Comparison of ENCODE assay signal across 8 mouse cellular contexts in the genomic region with DNA sequence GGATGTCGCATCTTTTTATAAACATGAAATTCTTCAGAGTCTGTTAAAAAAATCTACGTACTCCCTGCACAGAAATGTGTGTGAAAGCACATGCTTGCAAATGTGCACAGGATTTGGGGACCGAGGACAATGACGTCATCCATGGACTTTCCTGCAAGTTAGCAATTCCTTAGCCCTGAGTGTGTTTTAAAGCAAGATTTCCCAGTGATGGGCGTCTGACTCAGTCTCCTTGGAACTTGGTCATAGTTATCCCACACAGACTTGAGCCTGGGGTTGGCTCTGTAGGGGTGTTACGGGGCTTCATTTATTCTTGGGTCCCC. TPM values are rescaled to one million over a fixed set of nuclear protein-coding genes. Genes with fewer than 3 reads are reported as not detected.
DNase-seq lines count a peak whose midpoint lies in the region; ATAC-seq and TF ChIP-seq lines count a peak whose summit lies in the region.

No protein-coding gene starts in this region.

- H3K4me2 ChIP-seq in heart, embryonic 16.5 days (ENCODE audit: low read depth, low read length), result peak overlapping the region; percentile 97
- peak overlapping the region; percentile 98 for H3K4me2 ChIP-seq in midbrain, embryonic 11.5 days

- H3K36me3 ChIP-seq in liver, adult 2 months (ENCODE audit: control insufficient read depth, insufficient read depth, low read length), result peaks cover 10% of the 10 kb centered on the region; the same call in 1 of the 2 replicates
- H3K36me3 ChIP-seq in heart, embryonic 16.5 days (ENCODE audit: control insufficient read depth, insufficient read depth), result no peaks in the 10 kb centered on the region
- no peaks in the 10 kb centered on the region for H3K36me3 ChIP-seq in midbrain, embryonic 11.5 days (ENCODE audit: control insufficient read depth, insufficient read depth, low read length)

- peaks cover 24% of the 10 kb centered on the region for H3K79me2 ChIP-seq in liver, adult 2 months (ENCODE audit: control insufficient read depth, insufficient read depth, low read length)

- peaks cover 27% of the 10 kb centered on the region for H3K4me1 ChIP-seq in liver, adult 2 months (ENCODE audit: control insufficient read depth, insufficient read depth, low read length)
- peaks cover 1% of the 10 kb centered on the region for H3K4me1 ChIP-seq in cortical plate, adult 2 months (ENCODE audit: control insufficient read depth, insufficient read depth, low read length)
- peaks cover 7% of the 10 kb centered on the region; the same call in 1 of the 2 replicates for H3K4me1 ChIP-seq in heart, embryonic 16.5 days (ENCODE audit: control insufficient read depth, insufficient read depth, low read length)
- H3K4me1 ChIP-seq in midbrain, embryonic 11.5 days (ENCODE audit: control insufficient read depth, insufficient read depth, low read length), result peaks cover 6% of the 10 kb centered on the region

- no peaks in the 10 kb centered on the region for H3K27me3 ChIP-seq in liver, adult 2 months (ENCODE audit: control insufficient read depth, insufficient read depth, low read length)
- no peaks in the 10 kb centered on the region for H3K27me3 ChIP-seq in heart, embryonic 16.5 days (ENCODE audit: control insufficient read depth, insufficient read depth, low read length)
- peaks cover 13% of the 10 kb centered on the region for H3K27me3 ChIP-seq in midbrain, embryonic 11.5 days (ENCODE audit: control insufficient read depth, insufficient read depth, low read length)

- peak overlapping the region; percentile 94 for H3K9ac ChIP-seq in liver, adult 2 months (ENCODE audit: low read depth, low read length)
- H3K9ac ChIP-seq in heart, embryonic 16.5 days (ENCODE audit: low read length), result peak overlapping the region; percentile 79; the same call in 1 of the 2 replicates
- H3K9ac ChIP-seq in midbrain, embryonic 11.5 days (ENCODE audit: low read length), result no peak overlapping the region

- H3K9me3 ChIP-seq in heart, embryonic 16.5 days (replicated peaks; ENCODE audit: control insufficient read depth, low read length), result no peaks in the 10 kb centered on the region
- no peaks in the 10 kb centered on the region for H3K9me3 ChIP-seq in midbrain, embryonic 11.5 days (ENCODE audit: control insufficient read depth, low read length)

- peak overlapping the region; percentile 84 for H3K4me3 ChIP-seq in liver, adult 2 months (ENCODE audit: insufficient read depth, low read depth, low read length)
- peak overlapping the region; percentile 82 for H3K4me3 ChIP-seq in cortical plate, adult 2 months (ENCODE audit: insufficient read depth, low read length)
- H3K4me3 ChIP-seq in heart, embryonic 16.5 days (ENCODE audit: low read length), result peak overlapping the region; percentile 69
- H3K4me3 ChIP-seq in midbrain, embryonic 11.5 days (ENCODE audit: low read depth, low read length), result no peak overlapping the region

- TF ChIP-seq CTCF in liver, adult 2 months (IDR thresholded peaks at IDR 0.05; ENCODE audit: low read depth, low read length), result no peak
- no peak for TF ChIP-seq CTCF in cortical plate, adult 2 months (IDR thresholded peaks at IDR 0.05; ENCODE audit: extremely low read depth, insufficient read depth, low read length)

- no peak for ATAC-seq in heart, embryonic 16.5 days (replicated peaks; ENCODE audit: extremely low read depth, insufficient read depth, low FRiP score)
- no peak for ATAC-seq in midbrain, embryonic 11.5 days (ENCODE audit: low FRiP score)

- peak; percentile 56 for DNase-seq in liver, adult 2 months (ENCODE audit: extremely low read depth, low read depth, low spot score)
- DNase-seq in liver, result no peak
- peak; percentile 92 for DNase-seq in midbrain, embryonic 11.5 days (ENCODE audit: low spot score, missing footprints)
- DNase-seq in thymus, postnatal 25 days, result no peak
- DNase-seq in layer of hippocampus, adult 9-11 months, result no peak
- no peak for DNase-seq in gastrocnemius, postnatal 10 days

- no peak for TF ChIP-seq POLR2A in liver, adult 2 months (IDR thresholded peaks at IDR 0.05; ENCODE audit: extremely low read depth, insufficient read depth, low read length)
- no peak for TF ChIP-seq POLR2A in cortical plate, adult 2 months (IDR thresholded peaks at IDR 0.05; ENCODE audit: extremely low read depth, insufficient read depth, low read length)

- peak overlapping the region; percentile 90 for H3K27ac ChIP-seq in liver, adult 2 months (replicated peaks; ENCODE audit: insufficient read depth, low read depth, low read length)
- H3K27ac ChIP-seq in cortical plate, adult 2 months (ENCODE audit: insufficient read depth, low read length), result no peak overlapping the region
- H3K27ac ChIP-seq in heart, embryonic 16.5 days (ENCODE audit: low read length), result no peak overlapping the region
- H3K27ac ChIP-seq in midbrain, embryonic 11.5 days (ENCODE audit: low read depth, low read length), result no peak overlapping the region

- WGBS in liver, adult 2 months, result 21% methylated on average over 6 of the region's 6 CpGs
- WGBS in heart, embryonic 16.5 days, result 45% methylated on average over 6 of the region's 6 CpGs
- 42% methylated on average over 6 of the region's 6 CpGs for WGBS in midbrain, embryonic 11.5 days

RNA-seq across cellular contexts. Expression of gene Il15ra, which starts 1.6 kb away (rescaled TPM):
- 46.6 and 59.8 TPM in 2 replicates for total RNA-seq in liver, adult 2 months (2014; rRNA removed)
- polyA plus RNA-seq in liver, adult 2 months (2012; rRNA removed), result 20.1 and 24.9 TPM in 2 replicates
- polyA plus RNA-seq in cortical plate, adult 2 months (2012; rRNA removed), result 19.0 and 21.7 TPM in 2 replicates
- polyA plus RNA-seq in heart, embryonic 16.5 days (2015; fragmentation: Nextera tagmentation; extraction: Ambion mirVana), result 16.0 and 19.2 TPM in 2 replicates
- polyA plus RNA-seq in midbrain, embryonic 11.5 days (2014; fragmentation: Nextera tagmentation; extraction: Ambion mirVana), result 0.26 and 0.87 TPM in 2 replicates
- total RNA-seq in gastrocnemius, postnatal 10 days (2021), result 10 to 100 TPM; 12.9 to 15.4 TPM

Comparison
In these comparisons a context has a peak if more than half of its experiments do, and no peak if none do; other contexts are left out.
1. DNase-seq: peak in liver, adult 2 months (single experiment) and midbrain, embryonic 11.5 days (single experiment); none in liver (single experiment), thymus, postnatal 25 days (single experiment), layer of hippocampus, adult 9-11 months (single experiment) and gastrocnemius, postnatal 10 days (single experiment).